Mouse (Mus musculus) spleen, adult 2 months (tissue): ENCODE measurements at regions not wholly inside any gene's neighbourhood (a gene's known extent, or its start where the extent isn't known, plus 50 kb on each side); places are given as distances from the start of the nearest gene placed in this dataset.

ENCODE experiments used
- DNase-seq, 2 experiments: peaks; one replicate each; pipeline versions ENCODE4 v3.0.0 to v3.0.0-alpha.2; 2012 to 2021; ENCODE audit warnings: low spot score in 2 of 2, low read depth in 1 of 2
- H3K27ac ChIP-seq: fragments of 200-500 bp; 2 replicates; pipeline ENCODE4 v1.5.1; 2012; ENCODE audit warnings: low read length, inconsistent platforms; ENCODE audit not compliant: insufficient read depth
- H3K27me3 ChIP-seq: fragments of 200-500 bp; 2 replicates; pipeline ENCODE4 v1.6.1; 2012; ENCODE audit warnings: mild to moderate bottlenecking, moderate library complexity, low read length, inconsistent platforms; ENCODE audit not compliant: control insufficient read depth, insufficient read depth
- H3K36me3 ChIP-seq: fragments of 200-500 bp; 2 replicates; pipeline ENCODE4 v1.6.1; 2012; ENCODE audit warnings: mild to moderate bottlenecking, low read length, inconsistent platforms; ENCODE audit not compliant: control insufficient read depth, insufficient read depth
- H3K4me1 ChIP-seq: fragments of 200-500 bp; 2 replicates; pipeline ENCODE4 v1.6.1; 2011; ENCODE audit warnings: inconsistent platforms; ENCODE audit not compliant: control insufficient read depth, insufficient read depth, insufficient read length
- H3K4me3 ChIP-seq: fragments of 200-500 bp; 2 replicates; pipeline ENCODE4 v1.5.1; 2011; ENCODE audit warnings: mild to moderate bottlenecking, inconsistent platforms; ENCODE audit not compliant: insufficient read depth, insufficient read length; ENCODE audit errors: extremely low read depth
- CTCF ChIP-seq: fragments of 200-500 bp; IDR thresholded peaks from 2 replicates; pipeline ENCODE4 v1.5.1; 2011; ENCODE audit warnings: mild to moderate bottlenecking, inconsistent platforms; ENCODE audit not compliant: insufficient read depth, insufficient read length, insufficient replicate concordance; ENCODE audit errors: extremely low read depth
- POLR2A ChIP-seq: fragments of 200-500 bp; IDR thresholded peaks from 2 replicates; pipeline ENCODE4 v1.6.1; 2011; ENCODE audit warnings: low read depth, low read length, inconsistent platforms
- WGBS: fragments of 180-500 bp; shearing (Covaris S2); methylation state at CpG from one replicate; pipeline ENCODE4 v1.1.7; 2018; 5-methylcytosine and 5-hydroxymethylcytosine counted together

DNA sequence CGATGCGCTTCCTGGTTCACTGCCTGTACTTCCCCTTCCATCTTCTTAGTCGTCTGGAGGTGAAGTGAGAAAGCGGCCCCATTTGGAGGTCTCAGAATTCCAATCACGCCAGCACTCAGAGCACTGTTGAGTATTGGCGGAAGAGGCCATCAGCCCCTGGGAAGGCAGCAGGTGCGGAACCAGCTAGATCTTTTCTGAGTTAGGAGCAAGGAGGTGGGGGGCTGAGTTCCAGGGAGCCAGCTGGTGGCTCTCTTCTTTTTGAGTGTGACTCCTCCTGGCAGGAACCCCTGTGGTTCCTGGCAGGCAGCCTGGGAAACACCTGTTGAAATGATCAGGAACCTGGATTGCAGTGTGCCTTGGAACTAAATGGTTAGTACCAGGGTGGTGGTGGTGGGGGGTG is 171.9 kb upstream of the Smlr1 start:
- H3K27ac ChIP-seq = no peak overlapping the region
- DNase-seq = no peak
- 64% methylated on average over 7 of the region's 7 CpGs for WGBS
- H3K27me3 ChIP-seq = no peaks in the 10 kb centered on the region
- no peak overlapping the region for H3K4me3 ChIP-seq
- no peak for TF ChIP-seq POLR2A
- no peak for TF ChIP-seq CTCF
- no peaks in the 10 kb centered on the region for H3K36me3 ChIP-seq
- H3K4me1 ChIP-seq = no peaks in the 10 kb centered on the region

DNA sequence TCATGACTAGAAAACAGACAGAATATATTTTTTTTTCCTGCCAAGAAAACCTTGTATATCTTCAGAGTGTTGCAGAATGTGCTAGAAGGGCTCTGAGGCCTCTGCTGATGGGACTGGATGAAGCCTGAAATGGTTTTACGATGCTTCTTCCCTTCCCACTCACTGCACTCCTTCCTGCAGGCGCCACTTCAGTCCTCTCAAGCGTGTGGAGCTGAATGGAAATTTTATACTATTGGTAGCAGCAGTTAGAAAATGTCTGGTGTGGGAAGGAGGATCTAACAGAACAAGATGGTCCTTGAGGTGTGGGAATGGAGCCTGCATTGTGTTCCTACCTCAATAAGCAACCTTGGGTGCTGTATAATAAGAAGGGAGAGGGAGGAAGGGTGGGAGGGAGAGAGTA is 166.1 kb upstream of the Smlr1 start:
- TF ChIP-seq POLR2A = no peak
- TF ChIP-seq CTCF = no peak
- WGBS = 89% methylated on average over 3 of the region's 3 CpGs

DNA sequence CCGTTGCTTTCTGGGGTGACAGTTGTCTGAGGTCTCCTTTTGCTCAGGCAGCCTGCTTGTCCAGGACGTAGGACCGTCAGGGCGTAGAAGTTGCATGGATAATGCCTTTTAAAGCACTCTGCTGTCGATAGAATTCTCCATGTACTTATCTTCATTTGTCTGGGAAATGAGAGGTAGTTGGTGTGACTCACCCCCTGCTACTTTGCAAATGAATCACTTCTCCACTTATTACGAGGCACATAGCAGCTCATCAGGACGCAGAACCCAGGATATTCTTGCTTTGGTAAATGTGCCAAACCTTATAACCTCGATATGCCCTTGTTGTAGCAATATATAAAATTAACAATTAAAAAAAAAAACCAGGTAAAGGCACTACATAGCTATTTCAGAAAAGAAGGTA is 159.7 kb upstream of the Smlr1 start:
- 77% methylated on average over 8 of the region's 8 CpGs for WGBS
- Histone ChIP-seq H3K27me3 (no peaks in the 10 kb centered on the region), H3K4me3 (no peak overlapping the region), H3K36me3 (no peaks in the 10 kb centered on the region), H3K4me1 (no peaks in the 10 kb centered on the region), H3K27ac (no peak overlapping the region)
- TF ChIP-seq CTCF (no peak), POLR2A (no peak)
- DNase-seq = no peak

More for the DNA sequence above, 166.1 kb upstream of the Smlr1 start:
- no peaks in the 10 kb centered on the region for H3K4me1 ChIP-seq
- no peak overlapping the region for H3K27ac ChIP-seq
- no peaks in the 10 kb centered on the region for H3K27me3 ChIP-seq
- no peak for DNase-seq
- no peaks in the 10 kb centered on the region for H3K36me3 ChIP-seq
- H3K4me3 ChIP-seq = no peak overlapping the region

DNA sequence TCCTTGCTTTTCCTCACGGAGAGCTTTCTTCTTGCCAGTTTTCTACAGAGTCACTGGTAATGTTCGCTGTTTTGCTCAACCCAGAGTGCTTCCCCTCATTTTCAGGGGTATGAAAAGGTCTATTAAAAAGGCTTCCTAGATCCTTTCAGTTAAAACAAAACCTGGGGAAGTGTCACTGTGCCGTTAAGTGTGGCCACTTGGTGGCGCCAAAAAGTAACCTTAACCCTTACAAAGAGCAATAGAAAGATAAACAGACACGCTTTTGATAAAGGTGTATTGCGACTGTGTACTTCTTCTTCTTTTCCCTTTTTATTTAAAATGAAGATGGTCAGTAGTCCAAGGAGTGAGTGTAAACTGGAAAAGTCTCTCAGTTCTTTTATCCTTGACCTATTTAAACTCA is 145.2 kb upstream of the Smlr1 start:
- Histone ChIP-seq H3K27ac (no peak overlapping the region), H3K27me3 (no peaks in the 10 kb centered on the region), H3K36me3 (no peaks in the 10 kb centered on the region), H3K4me3 (no peak overlapping the region), H3K4me1 (no peaks in the 10 kb centered on the region)
- no peak for DNase-seq
- WGBS = 10% methylated on average over 6 of the region's 6 CpGs
- TF ChIP-seq POLR2A = no peak
- peak; percentile 7; the same call in 1 of the 2 replicates for TF ChIP-seq CTCF

DNA sequence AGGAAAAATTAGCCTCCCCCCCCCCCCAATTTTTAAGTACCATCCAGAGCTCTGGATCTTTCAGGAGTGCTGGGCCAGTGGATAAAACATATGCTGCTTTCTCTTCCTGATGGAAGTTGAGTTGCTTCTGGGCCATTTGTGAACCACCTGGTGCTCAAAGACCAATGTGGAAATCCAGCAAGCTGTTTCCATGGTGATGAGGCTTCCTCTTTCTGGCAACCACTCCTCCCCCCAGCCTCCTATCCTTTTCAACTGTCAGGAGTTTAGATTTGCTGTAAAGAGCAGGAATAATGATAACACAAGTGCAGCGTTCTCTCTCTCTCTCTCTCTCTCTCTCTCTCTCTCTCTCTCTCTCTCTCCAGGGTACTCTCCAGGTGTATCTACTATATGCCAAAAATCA is 141.8 kb upstream of the Smlr1 start:
- WGBS = 76% methylated on average over 1 of the region's 1 CpGs
- Histone ChIP-seq H3K4me3 (no peak overlapping the region), H3K36me3 (no peaks in the 10 kb centered on the region), H3K4me1 (no peaks in the 10 kb centered on the region), H3K27me3 (no peaks in the 10 kb centered on the region), H3K27ac (no peak overlapping the region)
- no peak for DNase-seq
- TF ChIP-seq CTCF (no peak), POLR2A (no peak)

DNA sequence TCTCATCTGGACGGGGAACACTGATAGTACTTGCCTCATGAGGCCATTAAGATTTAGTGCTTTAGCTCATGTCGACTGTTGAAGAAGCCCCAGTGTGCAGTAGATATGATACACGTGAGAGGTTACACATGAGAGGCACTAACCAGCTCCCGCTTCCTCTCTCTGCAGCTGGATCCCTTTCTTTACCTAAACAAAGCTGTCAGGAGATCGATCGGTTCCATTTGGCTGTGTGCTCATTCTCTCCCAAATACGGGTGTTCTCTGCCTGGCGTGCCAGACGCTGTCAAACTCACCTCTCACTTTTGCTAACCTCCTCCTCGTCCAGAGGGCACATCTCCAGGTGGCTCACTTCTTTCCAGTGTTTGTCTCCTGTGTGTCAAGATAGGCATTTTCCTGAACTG is 139.3 kb upstream of the Smlr1 start:
- Histone ChIP-seq H3K27ac (no peak overlapping the region), H3K4me1 (no peaks in the 10 kb centered on the region), H3K27me3 (no peaks in the 10 kb centered on the region), H3K4me3 (no peak overlapping the region), H3K36me3 (no peaks in the 10 kb centered on the region)
- 77% methylated on average over 10 of the region's 10 CpGs for WGBS
- no peak for DNase-seq
- no peak for TF ChIP-seq CTCF
- TF ChIP-seq POLR2A = no peak

DNA sequence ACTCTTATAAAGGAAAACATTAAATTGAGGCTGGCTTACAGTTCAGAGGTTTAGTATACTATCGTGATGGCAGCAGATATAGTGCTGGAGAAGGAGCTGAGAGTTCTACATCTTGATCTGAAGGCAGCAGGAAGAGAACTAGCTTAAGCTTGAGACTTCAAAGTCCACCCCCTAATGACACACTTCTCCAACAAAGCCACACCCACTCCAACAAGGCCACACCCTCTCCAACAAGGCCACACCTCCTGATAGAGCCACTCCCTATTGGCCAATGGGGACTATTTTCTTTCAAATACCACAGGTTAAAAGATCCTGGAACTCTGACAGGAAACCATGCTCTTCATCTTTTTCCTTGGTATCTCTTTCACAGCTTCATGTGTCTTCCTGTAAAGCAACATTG is 134.0 kb upstream of the Smlr1 start:
- Histone ChIP-seq H3K27me3 (no peaks in the 10 kb centered on the region), H3K4me3 (no peak overlapping the region), H3K4me1 (no peaks in the 10 kb centered on the region), H3K27ac (no peak overlapping the region), H3K36me3 (no peaks in the 10 kb centered on the region)
- no peak for DNase-seq
- no peak for TF ChIP-seq CTCF
- WGBS = 90% methylated on average over 1 of the region's 1 CpGs
